Mouse (Mus musculus) liver, embryonic 14.5 days (tissue): ENCODE measurements around the gene Fnbp1.

Experiments
- CTCF ChIP-seq: IDR thresholded peaks from 2 replicates; pipeline ENCODE4 v1.5.1; 2016; ENCODE audit warnings: antibody characterized with exemption, low read depth, control low read depth
- EP300 ChIP-seq: IDR thresholded peaks from 2 replicates; pipeline ENCODE4 v1.6.1; 2016; ENCODE audit warnings: antibody characterized with exemption, low read depth

DNA sequence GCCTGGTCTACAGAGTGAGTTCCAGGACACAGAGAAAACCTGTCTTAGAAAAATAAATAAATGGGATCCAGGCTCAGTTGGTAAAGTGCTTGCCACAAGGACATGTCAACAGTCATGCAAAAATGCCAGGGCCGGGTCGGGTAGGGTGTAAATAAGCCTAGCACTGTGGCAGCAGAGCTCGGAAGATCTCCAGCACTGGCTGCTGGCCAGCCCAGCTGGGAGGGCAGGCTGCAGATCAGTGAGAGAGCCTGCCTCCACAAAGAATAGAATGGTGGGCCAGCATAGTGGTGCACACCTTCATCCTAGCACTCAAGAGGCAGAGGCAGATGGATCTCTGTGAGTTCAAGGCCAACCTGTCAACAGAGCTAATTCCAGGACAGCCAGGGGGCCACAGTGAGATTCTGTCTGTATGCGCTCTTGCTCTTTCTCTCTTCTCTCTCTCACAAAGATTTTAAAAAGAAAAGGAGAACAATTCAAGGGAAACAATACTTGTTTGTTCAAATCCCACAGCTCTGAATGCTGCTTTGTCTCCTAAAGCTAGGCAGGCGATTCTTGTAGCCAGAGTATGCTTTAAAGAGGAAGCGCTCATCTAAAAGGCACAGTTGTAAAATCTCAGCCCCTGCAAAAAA lies 84.1 kb downstream of the Fnbp1 start:
- no peak for TF ChIP-seq CTCF
- no peak for TF ChIP-seq EP300
